Mouse (Mus musculus) frontal cortex, postnatal 10 days (tissue): ENCODE results near the gene Rapgef1.
A peak's percentile ranks its signal among the peaks of the same experiment; 100 is the strongest.

ENCODE experiments used
- DNase-seq, 2 experiments: peaks; one replicate each; pipeline ENCODE4 v3.0.0; 2022; ENCODE audit warnings: low spot score in 2 of 2, mixed read lengths in 1 of 2

The Rapgef1 gene

GRCm38 (mm10) chr2:29619484-29620300 lies at the start of gene Rapgef1:
Rapgef1 (plus strand) TSS chr2:29619720.
- peak; percentile 42 to 84 for DNase-seq

GRCm38 (mm10) chr2:29571921-29572700 lies 47.4 kb upstream of the Rapgef1 start:
- no peak for DNase-seq

- DNase-seq, result no peak
These were observed 46.6 kb upstream of the Rapgef1 start for GRCm38 (mm10) chr2:29572811-29573427.

- no peak for DNase-seq
These were observed 45.9 kb upstream of the Rapgef1 start for GRCm38 (mm10) chr2:29573591-29573990.

- DNase-seq, result no peak
These were observed 45.3 kb upstream of the Rapgef1 start for GRCm38 (mm10) chr2:29574187-29574586.

GRCm38 (mm10) chr2:29582415-29582814 lies 37.1 kb upstream of the Rapgef1 start:
- DNase-seq, result peak; percentile 36 to 75

GRCm38 (mm10) chr2:29586017-29586702 lies 33.4 kb upstream of the Rapgef1 start:
- DNase-seq, result no peak

- DNase-seq, result no peak
These were observed 31.5 kb upstream of the Rapgef1 start for GRCm38 (mm10) chr2:29588006-29588405.

GRCm38 (mm10) chr2:29589266-29589665 lies 30.3 kb upstream of the Rapgef1 start:
- DNase-seq, result no peak

GRCm38 (mm10) chr2:29591626-29592025 lies 27.9 kb upstream of the Rapgef1 start:
- DNase-seq, result no peak

GRCm38 (mm10) chr2:29592537-29592936 lies 27.0 kb upstream of the Rapgef1 start:
- DNase-seq, result no peak

- peak; percentile 48 to 78 for DNase-seq
These were observed 15.6 kb upstream of the Rapgef1 start for GRCm38 (mm10) chr2:29603930-29604329.

GRCm38 (mm10) chr2:29605591-29605990 lies 13.9 kb upstream of the Rapgef1 start:
- DNase-seq, result no peak

- no peak for DNase-seq
These were observed 13.1 kb upstream of the Rapgef1 start for GRCm38 (mm10) chr2:29606460-29606859.

GRCm38 (mm10) chr2:29617341-29617740 lies 2.2 kb upstream of the Rapgef1 start:
- DNase-seq, result no peak

GRCm38 (mm10) chr2:29618926-29619483 lies 515 bp upstream of the Rapgef1 start:
- DNase-seq, result no peak

GRCm38 (mm10) chr2:29620301-29620827 lies 844 bp downstream of the Rapgef1 start:
- DNase-seq, result no peak

- DNase-seq, result no peak
These were observed 1.6 kb downstream of the Rapgef1 start for GRCm38 (mm10) chr2:29621163-29621562.

- DNase-seq, result no peak
These were observed 2.1 kb downstream of the Rapgef1 start for GRCm38 (mm10) chr2:29621636-29622035.

- no peak for DNase-seq
These were observed 2.8 kb downstream of the Rapgef1 start for GRCm38 (mm10) chr2:29622126-29623005.
